Mouse (Mus musculus) cerebellum, adult 18-20 months (tissue): ENCODE measurements around the gene Akap10.

ENCODE experiments used
- DNase-seq, 2 experiments: peaks; one replicate each; pipeline ENCODE4 v3.0.0; 2021

Gene Akap10

GRCm38 (mm10) chr11:61930098-61930517, at the start of gene Akap10:
Gene Akap10 (minus strand): TSS chr11:61930252.
- DNase-seq = peak; percentile 91 to 97

- DNase-seq = no peak
Measured at GRCm38 (mm10) chr11:61975783-61976182, 45.7 kb upstream of the Akap10 start.

GRCm38 (mm10) chr11:61974106-61974707, 44.2 kb upstream of the Akap10 start:
- peak; percentile 55 to 59 for DNase-seq

GRCm38 (mm10) chr11:61971441-61972221, 41.6 kb upstream of the Akap10 start:
- peak in 1 of 2 experiments; percentile 49 for DNase-seq

- no peak for DNase-seq
Measured at GRCm38 (mm10) chr11:61970901-61971300, 40.8 kb upstream of the Akap10 start.

- no peak for DNase-seq
Measured at GRCm38 (mm10) chr11:61968875-61969274, 38.8 kb upstream of the Akap10 start.

- no peak for DNase-seq
Measured at GRCm38 (mm10) chr11:61967034-61967433, 37.0 kb upstream of the Akap10 start.

GRCm38 (mm10) chr11:61964611-61965010, 34.6 kb upstream of the Akap10 start:
- DNase-seq = no peak

- peak in 1 of 2 experiments; percentile 56 for DNase-seq
Measured at GRCm38 (mm10) chr11:61963193-61963592, 33.1 kb upstream of the Akap10 start.

GRCm38 (mm10) chr11:61962684-61963083, 32.6 kb upstream of the Akap10 start:
- DNase-seq = no peak

GRCm38 (mm10) chr11:61960096-61960495, 30.0 kb upstream of the Akap10 start:
- DNase-seq = no peak

GRCm38 (mm10) chr11:61958706-61959105, 28.7 kb upstream of the Akap10 start:
- peak; percentile 50 to 51 for DNase-seq

- DNase-seq = peak; percentile 61
Measured at GRCm38 (mm10) chr11:61957296-61957813, 27.3 kb upstream of the Akap10 start.

GRCm38 (mm10) chr11:61956572-61957295, 26.7 kb upstream of the Akap10 start, which contains the start of gene Specc1:
Gene Specc1 (plus strand): TSS chr11:61956763.
- peak; percentile 92 to 99 for DNase-seq

GRCm38 (mm10) chr11:61955951-61956350, 25.9 kb upstream of the Akap10 start:
- no peak for DNase-seq

- no peak for DNase-seq
Measured at GRCm38 (mm10) chr11:61955136-61955535, 25.1 kb upstream of the Akap10 start.

GRCm38 (mm10) chr11:61950632-61951031, 20.6 kb upstream of the Akap10 start:
- peak; percentile 89 to 93 for DNase-seq

GRCm38 (mm10) chr11:61949315-61949714, 19.3 kb upstream of the Akap10 start:
- peak; percentile 67 to 81 for DNase-seq

GRCm38 (mm10) chr11:61946608-61947007, 16.6 kb upstream of the Akap10 start:
- DNase-seq = no peak

- DNase-seq = no peak
Measured at GRCm38 (mm10) chr11:61944417-61944816, 14.4 kb upstream of the Akap10 start.

GRCm38 (mm10) chr11:61942903-61943302, 12.9 kb upstream of the Akap10 start:
- no peak for DNase-seq

GRCm38 (mm10) chr11:61937761-61938160, 7.7 kb upstream of the Akap10 start:
- no peak for DNase-seq
